Mouse (Mus musculus): Measurements from ENCODE around the gene Lgals9.

The Lgals9 gene

GRCm38 (mm10) chr11:78976731-78977510 is 7.8 kb downstream of the Lgals9 start:
- no peak for DNase-seq (ENCODE audit: low spot score)

DNA sequence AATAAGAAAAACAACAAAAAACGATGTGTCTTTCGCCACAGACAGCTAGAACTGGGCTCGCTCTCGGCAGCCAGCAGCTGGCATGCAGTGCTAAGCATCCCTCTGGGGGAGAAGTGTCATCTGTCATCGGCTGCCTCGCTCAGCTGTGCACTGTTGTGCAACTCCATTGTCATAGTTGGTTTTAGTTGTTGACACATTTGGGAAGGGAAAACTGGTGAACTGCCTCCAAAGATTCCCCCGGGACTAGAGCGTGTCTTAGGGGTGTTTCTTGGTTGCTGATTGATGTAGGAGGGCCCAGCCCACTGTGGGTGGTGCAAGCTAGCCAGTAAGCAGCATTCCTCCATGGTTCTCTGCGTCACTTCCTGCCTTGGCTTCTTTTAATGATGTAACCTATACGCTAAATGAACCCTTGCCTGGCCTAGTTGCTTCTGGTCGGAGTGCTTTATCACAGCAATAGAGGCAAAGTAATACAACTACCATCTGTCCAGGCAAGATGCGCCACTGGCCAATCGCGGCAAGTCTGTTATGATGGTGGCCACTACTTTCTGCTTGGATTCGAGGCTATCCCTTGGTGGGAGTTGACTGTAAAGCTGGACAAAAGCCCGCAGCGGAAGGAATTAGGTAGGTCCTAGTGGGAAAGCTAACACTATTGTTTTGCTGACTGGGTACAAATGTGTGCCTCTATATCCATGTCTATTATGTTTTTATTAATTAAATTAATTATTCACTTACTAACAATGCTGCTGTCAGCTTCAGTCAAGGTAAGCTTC is 11.2 kb downstream of the Lgals9 start:
- peak; percentile 45 for DNase-seq (ENCODE audit: low spot score)

- peak; percentile 79 for DNase-seq (ENCODE audit: low spot score)
Measured at GRCm38 (mm10) chr11:78972811-78973351, 11.9 kb downstream of the Lgals9 start.

- no peak for DNase-seq (ENCODE audit: low spot score)
Measured at GRCm38 (mm10) chr11:78972328-78972727, 12.4 kb downstream of the Lgals9 start.

DNA sequence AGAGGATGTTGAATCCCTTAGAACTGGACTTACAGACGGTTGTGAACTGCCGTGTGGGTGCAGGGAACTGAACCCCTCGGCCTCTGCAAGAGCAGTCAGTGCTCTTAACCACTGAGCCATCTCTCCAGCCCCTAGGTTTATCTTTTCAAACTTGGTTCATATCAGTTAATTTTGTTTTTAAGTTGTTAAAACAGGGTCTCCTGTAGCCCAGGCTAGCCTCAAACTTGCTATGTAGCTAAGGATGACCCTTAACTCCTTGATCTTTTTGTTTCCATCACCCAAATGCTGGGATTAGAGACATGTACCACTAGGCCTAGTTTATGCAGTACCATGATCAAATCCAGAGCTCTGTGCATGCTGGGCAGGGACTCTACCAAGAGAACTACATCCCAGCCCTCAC is 13.0 kb downstream of the Lgals9 start:
- no peak for DNase-seq (ENCODE audit: low spot score)

DNA sequence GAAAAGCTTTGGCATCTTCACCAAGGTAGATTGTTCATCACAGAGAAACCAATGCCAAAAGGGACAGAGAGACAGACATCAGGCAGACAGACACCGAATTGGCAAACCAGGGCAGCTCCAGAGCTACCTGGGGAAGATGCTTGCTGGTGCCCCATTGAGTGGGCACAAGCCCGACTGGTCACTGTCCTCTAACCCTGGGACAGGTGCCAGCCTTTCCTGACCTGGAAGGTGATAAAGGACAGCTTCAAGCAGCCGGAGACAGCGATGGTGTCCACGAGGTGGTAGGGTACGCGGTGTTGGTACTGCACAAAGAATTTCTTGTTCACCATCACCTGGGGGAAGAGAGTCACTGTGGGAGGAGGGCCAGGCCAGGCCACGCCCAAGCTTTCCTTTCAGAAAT is 13.7 kb downstream of the Lgals9 start:
- DNase-seq (ENCODE audit: low spot score), result no peak

DNA sequence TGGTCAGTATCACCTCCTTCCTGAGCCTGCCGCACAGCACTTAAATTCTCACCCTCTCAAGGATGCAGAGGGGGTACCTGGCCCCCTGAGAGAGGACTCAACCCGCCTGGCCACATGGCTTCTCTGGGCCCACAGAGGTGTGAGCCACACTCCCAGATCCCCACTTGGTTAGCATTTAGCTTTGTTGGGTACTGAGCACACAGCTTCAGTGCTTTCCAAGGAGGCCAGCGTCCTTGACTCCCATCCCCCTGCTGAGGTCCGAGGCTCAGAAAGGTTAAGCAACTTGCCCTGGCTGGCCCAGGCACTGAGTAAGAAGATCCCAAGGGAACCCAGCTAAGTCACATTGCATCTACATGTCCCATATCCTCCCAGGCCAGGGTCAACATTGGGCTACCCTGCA is 16.6 kb downstream of the Lgals9 start:
- no peak for DNase-seq (ENCODE audit: low spot score)

- DNase-seq (ENCODE audit: low spot score), result peak; percentile 79
Measured at GRCm38 (mm10) chr11:78967371-78967770, 17.4 kb downstream of the Lgals9 start.

DNA sequence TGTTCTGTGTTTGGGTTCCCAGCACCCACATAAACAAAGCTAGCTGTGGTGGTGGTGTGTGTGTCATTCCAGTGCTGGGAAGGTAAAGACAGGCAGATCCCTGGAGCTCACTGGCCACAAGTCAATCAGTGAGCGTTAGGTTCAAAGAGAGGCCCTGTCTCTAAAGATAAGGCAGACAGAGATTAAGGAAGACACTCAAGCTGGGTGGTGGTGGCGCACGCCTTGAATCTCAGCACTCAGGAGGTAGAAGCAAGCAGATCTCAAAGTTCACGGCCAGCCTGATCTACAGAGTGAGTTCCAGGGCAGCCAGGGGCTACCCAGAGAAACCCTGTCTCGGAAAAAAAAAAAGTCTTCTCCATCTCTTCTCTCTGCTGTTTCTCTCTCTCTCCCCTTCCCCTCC is 23.5 kb downstream of the Lgals9 start:
- DNase-seq (ENCODE audit: low spot score), result no peak

DNA sequence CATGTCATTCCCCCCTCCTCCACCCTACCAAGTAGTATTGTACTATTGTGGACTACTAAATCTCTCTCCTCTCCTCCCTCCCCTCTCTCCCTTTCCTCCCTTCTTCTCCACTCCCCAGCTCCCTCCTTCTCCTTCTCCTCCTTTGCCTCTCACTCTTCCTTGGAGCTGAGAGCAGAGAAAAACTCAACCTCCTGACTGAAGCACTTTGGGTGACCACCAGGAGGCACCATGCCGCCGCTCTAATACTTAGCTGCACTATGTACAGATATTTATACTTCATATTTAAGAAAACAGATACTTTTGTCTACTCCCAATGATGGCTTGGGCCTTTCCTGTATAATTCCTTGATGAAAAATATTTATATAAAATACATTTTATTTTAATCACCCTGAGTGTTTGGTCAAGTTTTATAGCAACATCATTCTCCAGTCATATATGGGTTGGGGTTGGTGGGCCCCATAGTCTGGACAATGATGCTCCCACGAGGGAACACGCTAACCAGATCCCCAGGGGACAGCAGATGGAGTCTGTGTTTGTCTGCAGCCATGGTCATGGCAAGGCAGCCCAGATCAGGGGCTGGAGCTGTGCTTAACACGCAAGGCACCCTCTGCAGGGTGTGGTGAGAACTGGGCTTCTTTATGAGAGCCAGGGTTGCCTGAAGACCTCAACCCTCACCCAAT is 24.8 kb downstream of the Lgals9 start:
- DNase-seq (ENCODE audit: low spot score), result peak; percentile 35

- DNase-seq (ENCODE audit: low spot score), result no peak
Measured at GRCm38 (mm10) chr11:78959367-78959766, 25.4 kb downstream of the Lgals9 start.

GRCm38 (mm10) chr11:78956260-78956659 is 28.5 kb downstream of the Lgals9 start:
- DNase-seq (ENCODE audit: low spot score), result peak; percentile 84

DNA sequence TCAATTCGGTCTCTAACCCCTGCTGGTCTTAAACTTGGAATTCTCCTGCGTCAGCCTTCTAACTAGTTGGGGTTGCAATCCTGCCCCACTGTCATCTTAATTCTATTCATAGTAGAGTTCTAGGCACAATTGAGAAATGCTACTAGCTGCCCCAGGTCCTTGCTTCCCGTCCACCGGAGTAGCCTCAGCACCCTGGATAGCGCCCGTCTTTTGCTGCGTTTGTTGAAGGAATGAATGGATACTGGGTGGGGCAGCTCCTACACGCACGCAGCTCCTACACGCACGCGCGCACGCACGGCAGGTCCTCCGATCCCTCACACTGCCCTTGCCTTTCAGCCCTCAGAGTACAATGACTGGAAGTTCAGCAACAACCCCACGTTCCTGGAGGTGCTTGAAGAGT is 32.3 kb downstream of the Lgals9 start:
- DNase-seq (ENCODE audit: low spot score), result peak; percentile 83

GRCm38 (mm10) chr11:78950365-78950764 is 34.4 kb downstream of the Lgals9 start:
- no peak for DNase-seq (ENCODE audit: low spot score)

GRCm38 (mm10) chr11:78943083-78943482 is 41.7 kb downstream of the Lgals9 start:
- DNase-seq (ENCODE audit: low spot score), result no peak

DNA sequence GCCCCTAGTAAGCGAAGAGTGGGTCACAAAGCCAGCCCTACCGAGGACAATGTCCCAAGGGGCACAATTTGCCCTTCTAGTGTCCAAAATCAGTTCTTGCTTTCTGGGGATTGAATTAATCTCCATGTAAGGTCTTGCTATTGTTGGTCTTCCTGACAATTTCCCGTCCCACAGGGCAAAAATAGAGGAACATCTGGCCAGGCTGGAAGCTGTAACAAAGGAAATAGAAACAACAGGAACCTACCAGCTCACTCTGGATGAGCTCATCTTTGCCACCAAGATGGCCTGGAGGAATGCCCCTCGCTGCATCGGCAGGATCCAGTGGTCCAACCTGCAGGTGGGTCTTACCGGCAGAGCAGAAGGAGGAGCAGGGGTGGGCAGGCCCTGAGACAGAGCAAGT is 49.6 kb downstream of the Lgals9 start:
- DNase-seq (ENCODE audit: low spot score), result no peak

DNA sequence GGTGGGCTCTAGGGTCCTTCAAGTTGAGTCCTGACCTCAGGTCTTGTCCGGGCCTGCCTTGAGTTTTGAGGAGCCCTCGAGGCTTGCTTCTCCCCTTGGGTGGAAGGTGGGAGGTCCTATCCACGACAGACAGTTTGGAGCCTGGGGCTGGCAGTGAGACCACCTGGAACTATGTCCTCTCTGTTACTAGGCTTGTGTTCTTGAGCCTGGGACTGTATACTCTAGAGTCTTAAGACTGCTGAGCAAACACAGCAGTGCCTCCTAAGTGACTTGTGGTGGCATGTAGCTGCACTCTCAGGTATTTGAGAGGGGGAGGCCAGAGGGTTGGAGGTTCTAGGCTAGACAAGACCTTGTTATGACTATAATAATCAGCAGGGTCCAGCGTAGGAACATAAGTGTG is 50.0 kb downstream of the Lgals9 start:
- no peak for DNase-seq (ENCODE audit: low spot score)

DNA sequence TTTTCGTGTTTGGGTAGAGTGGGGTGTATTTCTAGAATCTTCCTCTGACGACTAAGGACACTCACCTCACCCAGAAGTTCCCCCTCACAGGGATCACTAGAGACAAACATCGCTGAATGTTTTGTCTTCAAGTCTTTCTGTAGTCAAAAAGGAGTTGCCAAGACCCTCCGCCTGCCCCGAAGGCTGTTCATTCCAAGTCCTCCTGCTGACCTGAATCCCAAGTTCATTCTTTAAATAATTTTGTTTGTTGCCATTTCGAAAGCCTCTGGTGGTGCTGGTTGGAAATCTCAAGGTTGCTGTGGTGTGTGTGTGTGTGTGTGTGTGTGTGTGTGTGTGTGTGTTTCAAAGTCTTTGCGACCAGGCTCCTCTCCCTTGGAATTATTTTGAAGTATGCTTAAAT is 50.4 kb downstream of the Lgals9 start:
- DNase-seq (ENCODE audit: low spot score), result no peak

DNA sequence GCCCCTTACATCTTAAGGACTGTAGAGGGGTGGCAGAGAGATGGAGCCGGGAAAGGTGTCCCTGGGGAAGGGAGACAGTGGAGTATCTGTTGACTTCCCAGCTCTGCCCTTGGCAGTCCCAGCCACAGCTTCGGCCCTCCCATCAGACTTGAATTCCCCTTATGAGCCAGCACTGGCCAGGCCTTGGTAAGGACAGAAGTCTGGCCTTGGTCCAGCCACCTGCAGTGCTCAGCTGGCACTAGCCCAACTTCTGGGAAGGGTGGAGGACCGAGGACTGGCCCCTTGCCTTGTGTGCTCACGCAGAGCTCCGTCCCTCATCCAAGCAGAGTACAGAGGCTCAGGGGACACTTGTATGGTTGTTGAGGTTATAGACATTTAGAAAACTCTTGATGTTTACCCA is 55.4 kb downstream of the Lgals9 start:
- DNase-seq (ENCODE audit: low spot score), result no peak

DNA sequence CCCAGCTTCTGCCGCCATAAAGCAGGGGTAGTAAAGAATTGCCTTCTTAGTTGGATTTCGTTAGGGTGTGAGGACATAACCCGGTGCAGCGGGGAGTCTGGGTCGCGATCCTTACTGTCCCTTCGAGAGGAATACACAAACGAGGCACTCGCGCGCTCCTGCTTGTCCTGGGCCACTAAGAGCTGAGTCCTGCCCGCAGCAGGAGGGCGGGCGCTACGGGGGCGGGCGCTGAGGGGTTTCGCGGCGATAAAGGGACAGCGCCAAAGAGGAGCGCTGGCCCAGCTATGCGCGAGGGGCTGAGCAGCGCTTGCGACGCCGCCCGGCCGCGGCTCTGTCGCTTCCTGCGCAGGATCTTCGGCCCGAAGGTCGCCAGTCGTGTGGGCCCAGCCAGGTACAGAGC is 59.8 kb downstream of the Lgals9 start:
- DNase-seq (ENCODE audit: low spot score), result peak; percentile 58

GRCm38 (mm10) chr11:78924111-78924510 is 60.6 kb downstream of the Lgals9 start:
- peak; percentile 28 for DNase-seq (ENCODE audit: low spot score)

GRCm38 (mm10) chr11:78922678-78923407 is 61.9 kb downstream of the Lgals9 start:
- peak; percentile 78 for DNase-seq (ENCODE audit: low spot score)
